Mouse (Mus musculus) kidney, embryonic 14.5 days (tissue): ENCODE measurements at regions not wholly inside any gene's neighbourhood (a gene's known extent, or its start where the extent isn't known, plus 50 kb on each side); places are given as distances from the start of the nearest gene placed in this dataset.
A peak's percentile ranks its signal among the peaks of the same experiment; 100 is the strongest.

ENCODE experiments used
- ATAC-seq: fragments of 200-750 bp; cut with Nextera tagmentation; 2 replicates; pipeline ENCODE4 v1.8.0; 2017; ENCODE audit warnings: moderate number of reproducible peaks, mild to moderate bottlenecking, moderate TSS enrichment, moderate library complexity; ENCODE audit not compliant: low FRiP score, low TSS enrichment
- H3K27ac ChIP-seq: fragments of 300-500 bp; sonication (generic); 2 replicates; pipeline ENCODE4 v1.5.1; 2014; ENCODE audit warnings: low read depth, mild to moderate bottlenecking, low read length, moderate library complexity, mixed read lengths
- H3K27me3 ChIP-seq: fragments of 300-500 bp; sonication (generic); 2 replicates; pipeline ENCODE4 v1.6.1; 2014; ENCODE audit warnings: mild to moderate bottlenecking, low read length; ENCODE audit not compliant: control insufficient read depth, insufficient read depth
- H3K36me3 ChIP-seq: fragments of 300-500 bp; sonication (generic); 2 replicates; pipeline ENCODE4 v1.6.1; 2014; ENCODE audit warnings: low read length, mixed read lengths; ENCODE audit not compliant: control insufficient read depth, insufficient read depth
- H3K4me1 ChIP-seq: fragments of 300-500 bp; sonication (generic); 2 replicates; pipeline ENCODE4 v1.6.1; 2014; ENCODE audit warnings: low read length, mixed read lengths; ENCODE audit not compliant: control insufficient read depth, insufficient read depth
- H3K4me2 ChIP-seq: fragments of 300-500 bp; sonication (generic); replicated peaks from 2 replicates; pipeline ENCODE4 v1.6.1; 2014; ENCODE audit warnings: low read depth, mild to moderate bottlenecking, low read length
- H3K4me3 ChIP-seq: fragments of 300-500 bp; sonication (generic); 2 replicates; pipeline ENCODE4 v1.5.1; 2014; ENCODE audit warnings: mild to moderate bottlenecking, low read length
- H3K9ac ChIP-seq: fragments of 300-500 bp; sonication (generic); 2 replicates; pipeline ENCODE4 v1.6.1; 2014; ENCODE audit warnings: low read depth, mild to moderate bottlenecking, low read length, moderate library complexity
- H3K9me3 ChIP-seq: fragments of 300-500 bp; sonication (generic); 2 replicates; pipeline ENCODE4 v1.6.1; 2016; ENCODE audit warnings: low read length; ENCODE audit not compliant: control insufficient read depth
- WGBS: fragments of 180-500 bp; shearing (Covaris S2); extraction: QIAGEN DNeasy Blood & Tissue Kit; methylation state at CpG from one replicate; pipeline ENCODE4 v1.1.7; 2014; 5-methylcytosine and 5-hydroxymethylcytosine counted together

DNA sequence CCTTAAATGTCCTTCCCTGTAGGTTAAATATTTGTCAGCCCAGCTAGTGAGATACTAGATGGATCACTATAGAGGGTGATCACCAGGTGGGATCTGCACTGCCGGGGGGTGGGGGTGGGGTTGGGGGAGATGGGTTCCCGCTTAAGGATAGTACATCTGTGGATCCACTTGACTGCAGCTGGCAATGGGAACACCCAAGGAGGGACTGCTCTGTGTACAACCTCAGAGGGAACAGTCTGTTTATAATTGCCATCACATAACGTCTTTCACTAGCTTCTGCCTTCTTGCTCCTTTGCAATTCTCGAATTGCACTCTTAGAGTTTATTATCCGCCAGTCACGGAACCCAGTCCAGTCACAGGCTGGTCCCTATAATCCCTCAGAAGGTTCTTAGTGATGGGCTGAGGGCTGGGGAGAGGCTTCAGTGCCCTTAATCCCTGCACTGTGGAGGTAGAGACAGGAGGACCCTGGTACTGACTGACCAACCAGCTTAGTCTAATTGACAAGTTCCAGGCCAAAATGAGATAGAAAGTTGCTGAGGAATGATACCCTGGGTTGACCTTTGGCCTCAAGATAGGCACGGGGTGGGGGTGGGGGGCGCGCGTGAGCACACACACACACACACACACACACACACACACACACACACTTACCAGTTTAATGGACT is 162.4 kb downstream of the Icos start:
- H3K27ac ChIP-seq: no peak overlapping the region
- WGBS: 47% methylated on average over 10 of the region's 10 CpGs
- peaks cover 28% of the 10 kb centered on the region for H3K4me1 ChIP-seq

DNA sequence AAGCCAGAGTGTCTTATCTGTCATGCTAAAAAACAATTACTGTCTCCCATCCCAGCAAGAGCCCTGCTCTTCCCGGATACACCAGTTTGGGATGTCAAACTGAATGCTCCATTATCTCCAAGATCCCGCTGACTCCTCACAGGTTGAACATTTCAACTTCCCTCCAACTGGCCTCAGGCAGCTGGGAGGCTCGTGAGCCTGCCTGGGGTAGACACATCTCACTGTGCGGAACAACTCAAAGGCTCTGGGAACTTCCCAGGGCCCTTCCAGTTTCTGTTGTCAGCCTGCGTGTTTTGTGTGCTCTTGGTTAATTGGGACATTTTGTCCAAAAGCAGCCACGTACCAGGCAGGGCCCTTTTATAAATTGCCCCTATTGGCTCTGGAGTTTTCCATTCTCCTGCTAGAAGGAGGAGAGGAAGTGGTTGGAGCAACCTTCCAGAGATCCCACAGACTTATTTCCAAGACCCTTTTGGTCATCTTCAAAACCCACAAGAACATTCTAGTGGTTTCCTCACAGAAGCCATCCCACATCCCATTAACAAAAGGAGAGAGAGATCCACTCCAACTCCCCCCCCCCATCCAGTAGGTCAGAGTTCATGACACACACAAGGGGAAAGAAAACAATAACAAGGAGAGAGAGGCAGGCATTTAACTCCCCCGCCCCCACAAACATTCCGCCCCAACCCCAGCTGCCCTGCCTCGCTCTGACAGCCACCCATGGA is 163.3 kb downstream of the Icos start:
- H3K27ac ChIP-seq: peak overlapping the region; percentile 15; the same call in 1 of the 2 replicates
- no peak overlapping the region for H3K4me3 ChIP-seq
- ATAC-seq: no peak
- H3K4me1 ChIP-seq: peaks cover 28% of the 10 kb centered on the region
- H3K9me3 ChIP-seq: no peaks in the 10 kb centered on the region
- peaks cover 4% of the 10 kb centered on the region; the same call in 1 of the 2 replicates for H3K27me3 ChIP-seq
- H3K9ac ChIP-seq: no peak overlapping the region
- H3K36me3 ChIP-seq: no peaks in the 10 kb centered on the region
- no peak overlapping the region for H3K4me2 ChIP-seq
- WGBS: 16% methylated on average over 9 of the region's 9 CpGs

More for the DNA sequence above, 162.4 kb downstream of the Icos start:
- no peak overlapping the region for H3K9ac ChIP-seq
- 0 out of 2 replicates have a peak, but pooled peaks have one; percentile 13 for ATAC-seq
- H3K36me3 ChIP-seq: no peaks in the 10 kb centered on the region
- no peak overlapping the region for H3K4me3 ChIP-seq
- peaks cover 6% of the 10 kb centered on the region; the same call in 1 of the 2 replicates for H3K27me3 ChIP-seq
- H3K4me2 ChIP-seq: no peak overlapping the region; the same call in 1 of the 2 replicates
- H3K9me3 ChIP-seq: no peaks in the 10 kb centered on the region

DNA sequence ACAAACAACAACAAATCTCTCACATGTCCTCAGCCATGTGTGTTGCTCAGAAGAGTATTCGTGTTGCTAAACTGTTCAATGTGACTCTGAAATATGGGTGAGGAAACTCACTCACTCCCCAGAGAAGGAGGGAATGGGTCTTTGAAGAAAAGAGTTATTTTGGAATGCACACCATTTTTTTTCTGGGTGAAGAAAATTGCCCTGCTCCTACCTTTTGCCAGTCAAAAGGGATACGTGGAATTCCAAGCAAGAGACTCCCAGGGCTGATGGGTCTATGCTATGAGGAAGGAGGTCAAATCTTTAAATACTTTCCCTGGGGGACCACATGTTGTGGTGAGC is 163.8 kb downstream of the Icos start:
- Histone ChIP-seq H3K4me3 (no peak overlapping the region), H3K4me2 (no peak overlapping the region), H3K36me3 (no peaks in the 10 kb centered on the region), H3K9ac (no peak overlapping the region), H3K27me3 (peaks cover 4% of the 10 kb centered on the region; the same call in 1 of the 2 replicates), H3K9me3 (no peaks in the 10 kb centered on the region), H3K4me1 (peaks cover 28% of the 10 kb centered on the region), H3K27ac (peak overlapping the region; percentile 15; the same call in 1 of the 2 replicates)
- WGBS: 22% methylated on average over 2 of the region's 2 CpGs
- no peak for ATAC-seq

DNA sequence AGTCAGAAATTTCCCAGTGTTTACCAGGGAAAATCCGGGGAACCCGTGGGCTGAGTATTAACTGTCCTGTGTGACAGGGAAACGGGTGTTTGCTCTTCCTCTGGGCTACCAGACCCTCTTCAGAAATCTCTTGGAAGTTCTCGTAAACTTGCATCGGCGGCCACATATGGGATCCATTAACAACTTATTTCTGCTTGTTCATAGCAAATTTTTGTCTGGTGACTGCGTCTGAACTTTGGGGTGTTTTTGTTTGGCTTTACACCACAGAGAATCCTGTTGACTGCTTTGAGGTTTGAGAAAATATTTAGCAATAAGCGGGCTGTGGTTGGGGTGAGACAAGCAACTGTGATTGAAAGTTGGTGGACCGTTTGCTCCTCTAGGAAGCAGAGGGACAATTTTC is 164.2 kb downstream of the Icos start:
- no peak overlapping the region for H3K9ac ChIP-seq
- H3K27me3 ChIP-seq: peaks cover 4% of the 10 kb centered on the region; the same call in 1 of the 2 replicates
- H3K4me3 ChIP-seq: no peak overlapping the region
- H3K4me1 ChIP-seq: peaks cover 28% of the 10 kb centered on the region
- H3K9me3 ChIP-seq: no peaks in the 10 kb centered on the region
- no peak for ATAC-seq
- no peaks in the 10 kb centered on the region for H3K36me3 ChIP-seq
- no peak overlapping the region for H3K4me2 ChIP-seq
- 21% methylated on average over 9 of the region's 9 CpGs for WGBS
- peak overlapping the region; percentile 15; the same call in 1 of the 2 replicates for H3K27ac ChIP-seq

DNA sequence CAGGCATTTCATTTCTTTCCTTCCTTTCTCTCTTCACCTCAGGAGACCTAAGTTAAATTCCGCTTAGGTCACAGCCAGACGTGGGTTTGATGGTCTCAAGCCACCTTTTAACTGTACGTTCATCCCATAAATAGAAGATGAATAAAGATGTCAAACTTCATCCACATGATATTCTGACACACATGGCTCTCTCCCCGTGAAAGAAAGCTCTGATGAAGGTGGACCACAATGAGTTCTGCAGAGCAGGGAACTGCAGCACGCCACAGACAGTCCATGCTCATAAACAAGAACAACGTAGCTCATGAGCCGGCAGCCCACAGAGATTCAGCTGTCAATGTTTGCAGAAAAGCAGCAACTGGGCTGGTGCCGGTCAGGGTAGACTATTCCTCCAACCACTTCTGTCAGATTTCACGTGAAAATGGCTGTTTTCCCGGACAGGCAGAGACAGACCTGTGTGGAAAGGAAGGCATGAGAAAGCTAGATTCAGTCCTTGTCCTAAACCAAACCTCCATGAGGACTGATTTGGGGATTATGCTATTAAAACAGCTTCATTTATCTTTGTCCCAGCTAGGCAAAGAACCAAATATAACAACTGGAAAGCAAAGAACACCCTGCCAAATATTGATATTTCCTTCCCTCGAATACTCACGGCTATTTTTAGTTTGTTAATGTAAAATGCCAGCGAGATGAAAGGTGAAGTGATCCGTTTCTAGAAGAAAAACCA is 165.5 kb downstream of the Icos start:
- no peak for ATAC-seq
- no peak overlapping the region for H3K9ac ChIP-seq
- H3K4me3 ChIP-seq: no peak overlapping the region
- no peak overlapping the region for H3K4me2 ChIP-seq
- H3K27ac ChIP-seq: no peak overlapping the region
- 29% methylated on average over 14 of the region's 14 CpGs for WGBS
- peaks cover 28% of the 10 kb centered on the region for H3K4me1 ChIP-seq
- H3K27me3 ChIP-seq: peaks cover 4% of the 10 kb centered on the region; the same call in 1 of the 2 replicates
- no peaks in the 10 kb centered on the region for H3K9me3 ChIP-seq
- H3K36me3 ChIP-seq: no peaks in the 10 kb centered on the region

DNA sequence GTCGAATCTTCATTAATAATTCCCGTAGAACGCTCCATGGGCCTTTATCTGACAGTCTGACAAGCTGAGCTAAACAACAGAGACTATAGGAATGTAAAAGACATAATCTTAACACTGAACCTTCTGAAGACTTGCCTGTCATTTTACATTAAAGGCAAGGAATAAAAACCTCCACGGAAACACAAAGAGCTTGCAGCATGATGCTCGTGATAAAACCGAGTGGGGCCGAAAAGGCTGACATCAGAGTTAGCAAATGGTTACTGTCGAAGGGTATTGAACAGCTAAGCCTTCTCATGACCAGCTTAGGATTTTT is 166.0 kb downstream of the Icos start:
- no peak overlapping the region for H3K4me3 ChIP-seq
- peaks cover 4% of the 10 kb centered on the region; the same call in 1 of the 2 replicates for H3K27me3 ChIP-seq
- no peaks in the 10 kb centered on the region for H3K36me3 ChIP-seq
- no peak overlapping the region for H3K27ac ChIP-seq
- H3K9ac ChIP-seq: no peak overlapping the region
- WGBS: 65% methylated on average over 8 of the region's 8 CpGs
- H3K9me3 ChIP-seq: no peaks in the 10 kb centered on the region
- H3K4me2 ChIP-seq: no peak overlapping the region
- ATAC-seq: no peak
- H3K4me1 ChIP-seq: peaks cover 28% of the 10 kb centered on the region

DNA sequence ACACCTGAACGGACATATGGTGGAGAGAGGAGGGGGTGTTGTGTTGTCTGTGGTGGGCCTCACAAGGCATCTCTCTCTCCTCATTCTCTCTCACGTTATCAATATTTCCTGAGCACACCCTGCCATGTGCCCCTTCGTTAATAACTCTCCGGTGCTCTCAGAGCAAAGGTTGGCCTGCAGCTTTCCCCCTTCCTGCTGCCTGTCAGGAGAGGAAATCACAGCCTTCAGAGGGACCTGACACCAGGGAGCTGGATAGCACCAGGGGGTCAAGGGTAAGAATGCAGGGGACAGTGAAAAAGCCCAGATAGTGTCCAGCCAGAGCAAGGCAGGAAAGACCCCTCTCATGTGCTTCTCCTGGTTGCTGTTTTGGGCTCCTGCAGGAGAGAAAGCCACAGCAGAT is 167.3 kb downstream of the Icos start:
- Histone ChIP-seq H3K36me3 (no peaks in the 10 kb centered on the region), H3K27ac (no peak overlapping the region), H3K9ac (no peak overlapping the region), H3K4me2 (no peak overlapping the region), H3K4me3 (no peak overlapping the region), H3K4me1 (peaks cover 22% of the 10 kb centered on the region), H3K27me3 (peaks cover 4% of the 10 kb centered on the region; the same call in 1 of the 2 replicates), H3K9me3 (no peaks in the 10 kb centered on the region)
- 38% methylated on average over 4 of the region's 4 CpGs for WGBS
- no peak for ATAC-seq

DNA sequence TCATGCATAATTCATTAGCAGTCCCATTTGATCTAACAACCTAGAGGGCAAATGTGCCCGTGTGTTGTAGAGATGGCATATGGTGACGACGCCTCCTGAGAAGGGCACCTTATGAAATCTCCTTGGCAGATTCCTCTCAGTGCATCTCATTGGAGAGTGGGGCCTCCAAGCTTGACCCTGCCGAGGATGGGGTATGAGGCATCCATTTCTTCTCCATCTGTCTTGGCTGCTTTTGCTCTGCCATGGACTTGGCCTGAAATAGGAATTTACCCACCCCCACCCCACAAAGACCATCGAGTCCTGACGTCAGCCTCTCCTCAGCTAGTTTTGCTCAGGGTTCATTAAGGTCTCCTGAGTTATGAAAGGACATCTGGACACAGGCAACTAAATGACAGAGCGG is 167.8 kb downstream of the Icos start:
- Histone ChIP-seq H3K36me3 (no peaks in the 10 kb centered on the region), H3K9ac (no peak overlapping the region), H3K4me2 (no peak overlapping the region), H3K4me3 (no peak overlapping the region), H3K27me3 (peaks cover 4% of the 10 kb centered on the region; the same call in 1 of the 2 replicates), H3K27ac (no peak overlapping the region), H3K9me3 (no peaks in the 10 kb centered on the region), H3K4me1 (peaks cover 20% of the 10 kb centered on the region)
- no peak for ATAC-seq
- WGBS: 49% methylated on average over 7 of the region's 7 CpGs
